Mouse (Mus musculus) midbrain, embryonic 14.5 days (tissue): ENCODE measurements around the gene Hexb. TPM values are rescaled to one million over a fixed set of nuclear protein-coding genes. Genes with fewer than 3 reads are reported as not detected.

Source experiments
- ATAC-seq: fragments of 200-750 bp; cut with Nextera tagmentation; 2 replicates; pipeline ENCODE4 v1.8.0; 2017; ENCODE audit warnings: moderate number of reproducible peaks, moderate library complexity; ENCODE audit not compliant: low FRiP score, low TSS enrichment
- DNase-seq: peaks from one replicate; pipeline ENCODE4 v3.0.0-alpha.2; 2015
- H3K27ac ChIP-seq: fragments of 300-500 bp; sonication (generic); replicated peaks from 2 replicates; pipeline ENCODE4 v1.5.1; 2014; ENCODE audit warnings: mild to moderate bottlenecking, low read depth, low read length, moderate library complexity
- H3K27me3 ChIP-seq: fragments of 300-500 bp; sonication (generic); 2 replicates; pipeline ENCODE4 v1.6.1; 2014; ENCODE audit warnings: low read length, control low read depth, mixed read lengths; ENCODE audit not compliant: control insufficient read depth, insufficient read depth
- H3K36me3 ChIP-seq: fragments of 300-500 bp; sonication (generic); 2 replicates; pipeline ENCODE4 v1.6.1; 2014; ENCODE audit warnings: low read length, control low read depth; ENCODE audit not compliant: control insufficient read depth, insufficient read depth
- H3K4me1 ChIP-seq: fragments of 300-500 bp; sonication (generic); 2 replicates; pipeline ENCODE4 v1.6.1; 2014; ENCODE audit warnings: mild to moderate bottlenecking, antibody characterized with exemption, low read length, control low read depth; ENCODE audit not compliant: control insufficient read depth, insufficient read depth
- H3K4me2 ChIP-seq: fragments of 300-500 bp; sonication (generic); 2 replicates; pipeline ENCODE4 v1.6.1; 2014; ENCODE audit warnings: mild to moderate bottlenecking, low read length, moderate library complexity
- H3K4me3 ChIP-seq: fragments of 300-500 bp; sonication (generic); replicated peaks from 2 replicates; pipeline ENCODE4 v1.5.1; 2014; ENCODE audit warnings: low read depth, low read length
- H3K9ac ChIP-seq: fragments of 300-500 bp; sonication (generic); replicated peaks from 2 replicates; pipeline ENCODE4 v1.6.1; 2014; ENCODE audit warnings: mild to moderate bottlenecking, low read length, moderate library complexity
- H3K9me3 ChIP-seq: fragments of 300-500 bp; sonication (generic); 2 replicates; pipeline ENCODE4 v1.6.1; 2016; ENCODE audit warnings: low read length, control low read depth, mixed read lengths; ENCODE audit not compliant: control insufficient read depth
- WGBS: fragments of 180-500 bp; shearing (Covaris S2); extraction: QIAGEN DNeasy Blood & Tissue Kit; methylation state at CpG from one replicate; pipeline ENCODE4 v1.1.7; 2014; 5-methylcytosine and 5-hydroxymethylcytosine counted together
- polyA plus RNA-seq: library from polyadenylated mRNA; unstranded; fragments of >200 nt; fragmentation: Nextera tagmentation; extraction: Ambion mirVana; gene quantifications from 2 replicates; pipeline ENCODE4 v1.2.1, GENCODE M21; 2014

Gene Hexb
- polyA plus RNA-seq, result 32.4 and 38.7 TPM in 2 replicates

DNA sequence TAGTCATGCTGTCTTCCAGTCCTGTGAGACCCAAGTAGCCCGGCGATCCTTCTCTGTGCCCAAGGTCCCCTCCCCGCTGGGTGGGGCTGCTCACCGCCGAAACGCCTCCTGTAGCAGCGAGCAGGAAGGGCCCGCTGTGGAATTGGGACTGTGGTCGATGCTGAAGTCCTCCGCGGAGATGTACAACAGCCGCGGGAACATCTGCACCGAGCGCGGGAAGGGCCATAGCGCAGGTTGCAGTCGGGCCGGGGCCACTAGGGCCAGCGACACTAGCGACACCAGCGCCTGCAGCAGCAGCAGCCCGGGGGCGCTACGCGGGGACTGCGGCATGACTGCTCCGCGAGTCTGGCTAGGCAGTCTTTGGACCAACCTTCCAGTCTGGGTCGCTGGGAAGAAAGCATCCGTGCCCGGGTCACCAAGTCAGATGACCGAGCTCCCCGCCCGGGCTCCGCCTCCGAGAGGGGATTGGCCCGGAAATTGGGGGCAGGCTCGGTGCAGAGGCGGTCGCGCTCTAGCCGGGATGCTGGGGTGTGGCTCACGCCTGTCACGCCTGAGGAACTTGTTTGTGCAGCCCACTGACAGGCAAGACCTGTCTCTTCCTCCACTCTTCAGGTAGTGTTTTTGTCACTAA lies at the start of gene Hexb:
Hexb (minus strand) TSS at position 426 of the 631 bp plus-strand sequence.
- WGBS, result under 1% methylated on average over 45 of the region's 45 CpGs

DNA sequence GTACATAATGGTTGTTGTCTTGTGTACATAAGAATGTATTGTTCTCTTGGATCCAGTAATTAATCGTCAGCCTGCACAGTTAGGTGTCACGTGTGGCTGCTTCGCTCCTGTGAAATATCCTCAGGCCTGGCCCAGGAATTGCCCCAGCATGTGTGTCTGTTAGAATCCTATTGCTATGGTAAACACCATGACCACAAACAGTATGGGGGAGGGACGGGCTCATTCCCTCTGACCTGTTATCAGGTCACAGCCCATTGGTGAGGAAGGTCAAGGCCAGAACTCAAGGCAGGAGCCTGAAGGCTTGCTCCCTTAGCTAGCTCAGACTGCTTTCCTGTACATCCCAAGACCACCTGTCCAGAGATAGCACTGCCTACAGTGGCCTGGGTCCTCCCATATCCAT lies 49.6 kb upstream of the Hexb start:
- ATAC-seq (no peak), DNase-seq (no peak)
- Histone ChIP-seq H3K4me3 (peak overlapping the region; percentile 14; the same call in 1 of the 2 replicates), H3K36me3 (peaks cover 55% of the 10 kb centered on the region), H3K4me1 (peaks cover 94% of the 10 kb centered on the region), H3K27me3 (no peaks in the 10 kb centered on the region), H3K9ac (no peak overlapping the region), H3K9me3 (no peaks in the 10 kb centered on the region), H3K4me2 (peak overlapping the region; percentile 89), H3K27ac (no peak overlapping the region)
- 51% methylated on average over 4 of the region's 4 CpGs for WGBS

More for the DNA sequence above, at the start of gene Hexb:
- Histone ChIP-seq H3K4me1 (0 out of 2 replicates have a peak, but pooled peaks cover 5% of the 10 kb centered on the region), H3K9me3 (no peaks in the 10 kb centered on the region), H3K27ac (0 out of 2 replicates have a peak within 1 kb of the TSS, but pooled peaks have one; percentile 37), H3K27me3 (no peaks in the 10 kb centered on the region), H3K4me2 (peak within 1 kb of the TSS; percentile 96), H3K4me3 (peak within 1 kb of the TSS; percentile 61), H3K36me3 (no peaks in the 10 kb centered on the region), H3K9ac (peak within 1 kb of the TSS; percentile 72)
- peak; percentile 84 for ATAC-seq
- DNase-seq, result peak; percentile 83

DNA sequence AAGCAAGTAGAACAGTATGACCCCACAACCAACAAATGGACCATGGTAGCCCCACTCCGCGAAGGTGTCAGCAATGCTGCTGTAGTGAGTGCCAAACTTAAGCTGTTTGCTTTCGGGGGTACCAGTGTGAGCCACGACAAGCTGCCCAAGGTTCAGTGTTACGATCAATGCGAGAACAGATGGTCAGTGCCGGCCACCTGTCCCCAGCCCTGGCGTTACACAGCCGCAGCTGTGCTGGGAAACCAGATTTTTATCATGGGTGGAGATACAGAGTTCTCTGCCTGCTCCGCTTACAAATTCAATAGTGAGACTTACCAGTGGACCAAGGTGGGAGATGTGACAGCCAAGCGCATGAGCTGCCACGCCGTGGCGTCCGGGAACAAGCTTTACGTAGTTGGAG lies 48.1 kb upstream of the Hexb start:
- Histone ChIP-seq H3K9ac (no peak overlapping the region), H3K4me3 (peak overlapping the region; percentile 3; the same call in 1 of the 2 replicates), H3K4me2 (peak overlapping the region; percentile 89), H3K36me3 (peaks cover 47% of the 10 kb centered on the region), H3K9me3 (no peaks in the 10 kb centered on the region), H3K4me1 (peaks cover 78% of the 10 kb centered on the region), H3K27ac (no peak overlapping the region), H3K27me3 (no peaks in the 10 kb centered on the region)
- no peak for DNase-seq
- no peak for ATAC-seq
- 71% methylated on average over 16 of the region's 16 CpGs for WGBS

DNA sequence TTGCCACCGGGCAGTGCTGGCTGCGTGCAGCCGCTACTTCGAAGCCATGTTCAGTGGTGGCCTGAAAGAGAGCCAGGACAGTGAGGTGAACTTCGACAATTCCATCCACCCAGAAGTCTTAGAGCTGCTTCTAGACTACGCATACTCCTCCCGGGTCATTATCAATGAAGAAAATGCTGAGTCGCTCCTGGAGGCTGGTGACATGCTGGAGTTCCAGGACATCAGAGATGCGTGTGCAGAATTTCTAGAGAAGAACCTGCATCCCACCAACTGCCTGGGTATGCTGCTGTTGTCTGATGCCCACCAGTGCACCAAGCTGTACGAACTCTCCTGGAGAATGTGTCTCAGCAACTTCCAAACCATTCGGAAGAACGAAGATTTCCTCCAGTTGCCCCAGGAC lies 47.0 kb upstream of the Hexb start:
- Histone ChIP-seq H3K36me3 (peaks cover 40% of the 10 kb centered on the region), H3K27ac (peak overlapping the region; percentile 37; the same call in 1 of the 2 replicates), H3K27me3 (no peaks in the 10 kb centered on the region), H3K9me3 (no peaks in the 10 kb centered on the region), H3K9ac (0 out of 2 replicates have a peak overlapping the region, but pooled peaks have one; percentile 89), H3K4me3 (peak overlapping the region; percentile 86), H3K4me1 (peaks cover 68% of the 10 kb centered on the region), H3K4me2 (peak overlapping the region; percentile 89)
- DNase-seq, result no peak
- 90% methylated on average over 12 of the region's 12 CpGs for WGBS
- ATAC-seq, result no peak

DNA sequence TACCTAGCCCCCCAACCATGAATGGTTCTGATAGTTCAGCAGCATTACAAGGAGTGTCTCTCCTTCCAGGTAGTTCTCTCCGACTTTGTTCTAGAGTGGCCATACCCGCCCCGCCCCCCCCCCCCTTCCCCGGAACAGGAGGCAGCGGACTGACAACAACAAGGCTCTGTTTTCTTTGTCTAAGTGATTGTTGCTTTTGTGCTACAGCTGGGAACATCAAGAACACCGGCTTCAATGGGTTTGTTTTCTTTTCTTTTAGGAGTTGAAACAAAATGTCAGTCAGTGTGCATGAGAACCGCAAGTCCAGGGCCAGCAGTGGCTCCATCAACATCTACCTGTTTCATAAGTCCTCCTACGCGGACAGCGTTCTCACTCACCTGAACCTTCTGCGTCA lies 46.6 kb upstream of the Hexb start:
- Histone ChIP-seq H3K27ac (0 out of 2 replicates have a peak overlapping the region, but pooled peaks have one; percentile 61), H3K4me1 (peaks cover 64% of the 10 kb centered on the region)

DNA sequence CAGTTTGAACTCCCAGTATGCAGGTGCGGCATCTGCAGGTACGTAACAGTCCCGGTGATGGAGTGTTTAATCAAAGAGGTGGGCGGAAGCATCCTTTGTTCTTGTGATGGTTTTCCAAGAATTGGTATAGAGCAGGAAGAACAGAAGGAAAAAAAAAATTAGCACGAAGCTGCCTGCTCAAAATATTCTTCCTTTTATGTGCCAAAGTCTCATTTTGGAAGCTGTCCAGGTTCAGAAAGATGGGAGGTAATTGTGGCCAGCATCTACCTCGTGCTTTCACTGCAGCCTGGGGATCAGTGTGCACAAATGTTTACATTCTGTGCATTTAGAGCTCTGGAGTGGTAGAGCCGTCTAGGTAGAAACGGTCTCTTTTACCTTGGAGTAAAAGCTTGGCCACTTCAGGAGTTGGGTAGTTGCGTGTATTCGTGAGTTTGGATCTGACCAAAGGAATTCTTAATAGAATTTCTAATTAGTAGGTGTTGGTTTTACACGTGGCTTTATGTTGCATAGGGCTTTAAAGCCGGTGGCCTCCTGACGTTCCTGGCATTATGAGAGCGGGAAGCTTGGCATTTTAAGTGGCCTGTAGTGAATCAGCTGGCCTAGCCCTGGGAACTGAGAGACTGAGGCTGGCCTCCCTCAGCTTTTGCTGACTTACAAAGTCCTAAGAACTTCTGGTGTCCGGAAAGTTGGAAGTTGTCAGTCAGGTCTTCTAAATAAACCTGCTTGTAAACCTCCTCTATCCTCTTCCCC lies 46.0 kb upstream of the Hexb start:
- Histone ChIP-seq H3K36me3 (peaks cover 40% of the 10 kb centered on the region), H3K4me1 (peaks cover 64% of the 10 kb centered on the region), H3K9ac (peak overlapping the region; percentile 89), H3K4me3 (peak overlapping the region; percentile 86), H3K27me3 (no peaks in the 10 kb centered on the region), H3K27ac (peak overlapping the region; percentile 61), H3K4me2 (peak overlapping the region; percentile 89), H3K9me3 (no peaks in the 10 kb centered on the region)
- ATAC-seq (no peak), DNase-seq (peak; percentile 50)
- 22% methylated on average over 15 of the region's 15 CpGs for WGBS

More for the DNA sequence above, 46.6 kb upstream of the Hexb start:
- Histone ChIP-seq H3K27me3 (no peaks in the 10 kb centered on the region), H3K9me3 (no peaks in the 10 kb centered on the region), H3K36me3 (peaks cover 40% of the 10 kb centered on the region), H3K4me2 (peak overlapping the region; percentile 89), H3K9ac (peak overlapping the region; percentile 89; the same call in 1 of the 2 replicates), H3K4me3 (peak overlapping the region; percentile 86)
- DNase-seq (no peak), ATAC-seq (no peak)
- 53% methylated on average over 11 of the region's 11 CpGs for WGBS

DNA sequence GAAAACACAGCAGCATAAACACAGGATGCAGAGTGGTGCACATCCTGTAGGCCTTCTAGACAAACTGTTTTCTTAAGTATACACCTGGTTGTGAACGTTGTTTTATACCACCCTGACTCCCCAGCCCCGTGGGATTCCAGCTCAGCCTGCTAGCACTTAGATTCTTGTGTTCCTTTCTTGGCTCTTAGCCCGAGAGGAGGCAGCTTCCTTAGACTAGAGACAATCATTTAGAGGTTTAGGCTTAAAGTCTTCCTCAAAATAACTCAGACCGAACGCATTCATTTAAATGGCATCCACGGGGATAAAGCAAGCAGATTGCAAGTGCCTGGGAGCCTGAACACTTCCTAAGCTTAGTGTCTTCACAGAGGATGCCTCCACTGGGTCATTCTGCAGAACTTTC lies 44.6 kb upstream of the Hexb start:
- WGBS, result under 1% methylated on average over 6 of the region's 6 CpGs
- Histone ChIP-seq H3K9ac (peak overlapping the region; percentile 89), H3K27me3 (no peaks in the 10 kb centered on the region), H3K4me3 (peak overlapping the region; percentile 86), H3K36me3 (peaks cover 29% of the 10 kb centered on the region), H3K4me2 (peak overlapping the region; percentile 89), H3K27ac (peak overlapping the region; percentile 94), H3K4me1 (peaks cover 52% of the 10 kb centered on the region), H3K9me3 (no peaks in the 10 kb centered on the region)
- DNase-seq (peak; percentile 63), ATAC-seq (no peak)

DNA sequence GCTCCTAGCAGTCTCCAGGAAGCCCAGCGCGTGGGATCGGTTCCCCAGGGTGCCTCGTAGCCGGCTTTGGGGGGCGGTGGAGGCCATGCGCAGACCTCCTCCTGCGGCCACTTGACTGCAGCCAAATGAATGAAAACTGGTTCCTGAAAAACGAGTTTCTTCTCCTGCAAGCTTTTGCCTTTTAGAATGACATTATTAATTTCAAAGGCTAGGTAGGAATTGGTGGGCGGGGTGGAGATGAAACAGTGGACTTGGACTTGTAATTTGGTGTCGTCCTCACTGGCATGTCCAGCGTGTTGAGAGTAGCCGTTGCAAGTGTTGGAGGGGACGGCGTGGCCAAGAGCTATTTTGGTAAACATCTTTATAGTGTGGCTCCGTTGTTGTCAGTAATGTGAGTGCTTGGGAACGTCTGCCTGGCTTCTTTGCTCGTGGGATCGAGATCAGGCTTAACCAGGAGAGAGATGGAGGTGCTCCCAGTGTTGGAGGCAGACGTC lies 43.7 kb upstream of the Hexb start:
- WGBS, result under 1% methylated on average over 20 of the region's 20 CpGs
- no peak for ATAC-seq
- Histone ChIP-seq H3K4me1 (peaks cover 44% of the 10 kb centered on the region), H3K4me2 (peak overlapping the region; percentile 89), H3K27me3 (no peaks in the 10 kb centered on the region), H3K27ac (peak overlapping the region; percentile 94), H3K36me3 (peaks cover 21% of the 10 kb centered on the region), H3K9ac (peak overlapping the region; percentile 89), H3K4me3 (peak overlapping the region; percentile 86), H3K9me3 (no peaks in the 10 kb centered on the region)
- DNase-seq, result peak; percentile 65
